Mouse (Mus musculus) heart, adult 2 months (tissue): Measurements from ENCODE around the gene Myl9. TPM values are rescaled to one million over a fixed set of nuclear protein-coding genes. Genes with fewer than 3 reads are reported as not detected.
"Not testable (repeated sequence)": the region's sequence is repeated elsewhere in the genome, so short reads cannot be mapped to it uniquely, and the experiment has no call there.

ENCODE experiments used
- DNase-seq, 2 experiments: peaks; one replicate each; pipeline ENCODE4 v3.0.0; 2021
- H3K27ac ChIP-seq: fragments of 200-600 bp; 2 replicates; pipeline ENCODE4 v1.8.1; 2022
- H3K27me3 ChIP-seq: fragments of 200-500 bp; 2 replicates; pipeline ENCODE4 v1.6.1; 2012; ENCODE audit warnings: mild to moderate bottlenecking, low read length, inconsistent platforms, mixed read lengths; ENCODE audit not compliant: control insufficient read depth, insufficient read depth
- H3K36me3 ChIP-seq: fragments of 200-500 bp; 2 replicates; pipeline ENCODE4 v1.6.1; 2012; ENCODE audit warnings: low read length, inconsistent platforms; ENCODE audit not compliant: control insufficient read depth, insufficient read depth
- H3K4me1 ChIP-seq: fragments of 200-500 bp; 2 replicates; pipeline ENCODE4 v1.6.1; 2011; ENCODE audit warnings: low read length; ENCODE audit not compliant: control insufficient read depth, insufficient read depth
- H3K4me3 ChIP-seq: fragments of 200-600 bp; 2 replicates; pipeline ENCODE4 v1.8.1; 2022
- H3K79me2 ChIP-seq: fragments of 200-500 bp; replicated peaks from 2 replicates; pipeline ENCODE4 v1.6.1; 2012; ENCODE audit warnings: mild to moderate bottlenecking, inconsistent platforms, low read length, moderate library complexity, mixed read lengths; ENCODE audit not compliant: control insufficient read depth, insufficient read depth
- H3K9ac ChIP-seq: fragments of 200-500 bp; 2 replicates; pipeline ENCODE4 v1.6.1; 2012; ENCODE audit warnings: low read depth, mild to moderate bottlenecking, control low read depth, inconsistent platforms, low read length, mixed read lengths
- CTCF ChIP-seq: fragments of 200-600 bp; IDR thresholded peaks from 2 replicates; pipeline ENCODE4 v1.8.1; 2022; ENCODE audit warnings: antibody characterized with exemption, mild to moderate bottlenecking, moderate library complexity
- EP300 ChIP-seq: fragments of 200-500 bp; IDR thresholded peaks from 2 replicates; pipeline ENCODE4 v1.6.1; 2011; ENCODE audit warnings: low read depth, low read length, control low read depth; ENCODE audit not compliant: insufficient read depth
- POLR2A ChIP-seq: fragments of 200-500 bp; IDR thresholded peaks from 2 replicates; pipeline ENCODE4 v1.6.1; 2011; ENCODE audit warnings: mild to moderate bottlenecking, low read depth, low read length, control low read depth; ENCODE audit not compliant: insufficient read depth
- WGBS: fragments of 180-500 bp; shearing (Covaris S2); methylation state at CpG from one replicate; pipeline ENCODE4 v1.1.7; 2018; 5-methylcytosine and 5-hydroxymethylcytosine counted together
- intact Hi-C: fragments of 180-260 bp; cut with DNase I; formaldehyde crosslinking; loops from one replicate; pipeline ENCODE4 v1.15.1; 2025
- polyA plus RNA-seq: library from polyadenylated mRNA; depleted of rRNA; stranded (reverse); fragments of >200 nt; gene quantifications from 2 replicates; pipeline ENCODE4 v1.2.3, GENCODE M21; 2012
- total RNA-seq, 2 experiments: library from RNA; stranded (reverse); gene quantifications; 2 replicates each; pipeline ENCODE4 v1.2.3; 2021

Myl9 gene
- total and polyA plus RNA-seq, 3 experiments = 86.6 to 204 (median 107) TPM

- no peak for TF ChIP-seq EP300
- TF ChIP-seq CTCF = no peak
- no peak for TF ChIP-seq POLR2A
- Histone ChIP-seq H3K4me3 (no peak overlapping the region), H3K9ac (no peak overlapping the region), H3K4me1 (no peaks in the 10 kb centered on the region; the same call in 1 of the 2 replicates), H3K27me3 (no peaks in the 10 kb centered on the region), H3K27ac (no peak overlapping the region), H3K79me2 (no peaks in the 10 kb centered on the region), H3K36me3 (no peaks in the 10 kb centered on the region)
- WGBS = 26% methylated on average over 7 of the region's 7 CpGs
- no peak for DNase-seq
- intact Hi-C loops = no loop called here
These were observed 8.9 kb downstream of the Myl9 start for GRCm38 (mm10) chr2:156784016-156784585.

DNA sequence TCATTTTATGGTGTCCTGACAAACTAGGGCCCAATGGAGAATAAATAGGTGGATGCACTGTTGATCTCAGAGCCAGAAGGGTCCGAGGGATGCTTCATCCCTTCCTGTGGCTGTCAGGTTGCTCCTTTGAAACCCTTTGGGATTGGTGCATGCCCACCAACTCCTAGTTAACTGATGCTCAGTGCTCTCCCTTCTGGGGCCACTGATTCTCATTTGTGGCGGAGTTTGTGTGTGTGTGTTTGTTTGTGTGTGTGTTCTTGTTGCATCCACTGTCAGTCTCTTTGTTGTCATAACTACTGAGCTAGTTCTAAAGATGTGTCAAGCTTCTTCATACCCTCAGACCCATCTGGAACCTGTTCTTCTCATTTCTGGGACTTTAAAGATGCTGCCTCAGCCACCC is 9.7 kb downstream of the Myl9 start:
- TF ChIP-seq POLR2A (no peak), CTCF (no peak), EP300 (no peak)
- 89% methylated on average over 2 of the region's 2 CpGs for WGBS
- intact Hi-C loops = no loop called here

GRCm38 (mm10) chr2:156786369-156786768 is 11.1 kb downstream of the Myl9 start:
- H3K27me3 ChIP-seq, H3K36me3 ChIP-seq, H3K9ac ChIP-seq, H3K79me2 ChIP-seq, intact Hi-C loops, H3K4me1 ChIP-seq, DNase-seq, H3K4me3 ChIP-seq, H3K27ac ChIP-seq: not testable (repeated sequence)

More for the DNA sequence above, 9.7 kb downstream of the Myl9 start:
- H3K9ac ChIP-seq = no peak overlapping the region
- no peaks in the 10 kb centered on the region; the same call in 1 of the 2 replicates for H3K4me1 ChIP-seq
- H3K79me2 ChIP-seq = no peaks in the 10 kb centered on the region
- no peaks in the 10 kb centered on the region for H3K27me3 ChIP-seq
- H3K4me3 ChIP-seq = no peak overlapping the region
- H3K27ac ChIP-seq = no peak overlapping the region
- H3K36me3 ChIP-seq = no peaks in the 10 kb centered on the region
- no peak for DNase-seq

- no peak for TF ChIP-seq EP300
- TF ChIP-seq POLR2A = no peak
- no peak for TF ChIP-seq CTCF
- no peak overlapping the region for H3K4me3 ChIP-seq
- 89% methylated on average over 5 of the region's 5 CpGs for WGBS
- H3K4me1 ChIP-seq = no peaks in the 10 kb centered on the region; the same call in 1 of the 2 replicates
- no peak overlapping the region for H3K9ac ChIP-seq
- H3K36me3 ChIP-seq = no peaks in the 10 kb centered on the region
- H3K79me2 ChIP-seq = no peaks in the 10 kb centered on the region
- H3K27ac ChIP-seq = no peak overlapping the region
- no peak for DNase-seq
- intact Hi-C loops = no loop called here
- H3K27me3 ChIP-seq = no peaks in the 10 kb centered on the region
These were observed 12.0 kb downstream of the Myl9 start for GRCm38 (mm10) chr2:156787090-156787775.

- no peaks in the 10 kb centered on the region for H3K79me2 ChIP-seq
These were observed 12.5 kb downstream of the Myl9 start for GRCm38 (mm10) chr2:156787776-156788105.

DNA sequence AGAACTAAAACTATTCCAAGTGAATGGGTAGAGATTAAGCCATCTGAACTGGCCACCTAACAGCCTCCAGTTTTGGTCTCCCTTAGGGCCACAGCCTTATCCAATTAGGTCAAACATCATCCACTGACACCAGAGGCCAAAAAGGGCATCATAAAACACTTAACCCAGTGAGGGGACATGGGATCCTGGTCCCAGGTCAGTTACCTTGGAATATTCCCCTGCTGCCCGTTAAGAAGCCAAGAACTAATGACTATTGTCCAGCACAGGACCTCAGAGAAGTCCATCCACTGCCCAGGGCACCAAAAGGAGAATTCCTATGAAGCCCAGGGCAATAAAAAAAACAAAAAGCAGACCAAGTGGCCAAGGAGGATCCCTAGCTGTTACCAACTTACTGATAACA is 13.6 kb downstream of the Myl9 start:
- Histone ChIP-seq H3K27ac (no peak overlapping the region), H3K79me2 (no peaks in the 10 kb centered on the region), H3K27me3 (no peaks in the 10 kb centered on the region), H3K4me3 (no peak overlapping the region), H3K4me1 (no peaks in the 10 kb centered on the region; the same call in 1 of the 2 replicates), H3K9ac (no peak overlapping the region), H3K36me3 (no peaks in the 10 kb centered on the region)
- WGBS = 74% methylated on average over 1 of the region's 1 CpGs
- DNase-seq = no peak
- intact Hi-C loops = no loop called here
- TF ChIP-seq EP300 (no peak), CTCF (no peak), POLR2A (no peak)

More at GRCm38 (mm10) chr2:156787776-156788105, 12.5 kb downstream of the Myl9 start:
- Histone ChIP-seq H3K4me3 (no peak overlapping the region), H3K36me3 (no peaks in the 10 kb centered on the region), H3K4me1 (no peaks in the 10 kb centered on the region; the same call in 1 of the 2 replicates), H3K27ac (no peak overlapping the region), H3K9ac (no peak overlapping the region), H3K27me3 (no peaks in the 10 kb centered on the region)
- 42% methylated on average over 3 of the region's 3 CpGs for WGBS
- intact Hi-C loops = no loop called here
- TF ChIP-seq POLR2A = no peak
- peak; percentile 61 for TF ChIP-seq CTCF
- DNase-seq = no peak
